Mouse (Mus musculus) erythroid progenitor cell, adult 5-6 weeks (primary cell): Measurements from ENCODE around the gene Fam84b. TPM values are rescaled to one million over a fixed set of nuclear protein-coding genes. Genes with fewer than 3 reads are reported as not detected.

Source experiments
- total RNA-seq, 2 experiments: library from RNA; stranded (forward) in 1 of 2; stranded (reverse) in 1 of 2; fragments of 150-400 nt in 1 of 2; fragments of 186-747, 209-891 nt in 1 of 2; gene quantifications; 2 replicates each; pipeline versions ENCODE4 v1.2.3 to v1.2.4; 2015 to 2017; ENCODE audit warnings: low replicate concordance in 2 of 2

The Fam84b gene
- total RNA-seq, 2 experiments from 2014 or later, result 0.61 TPM; not detected in 1

Other genes starting within 250 kb of the Fam84b start
- not detected in 2 replicates for gene A1bg, start 69.2 kb upstream of the Fam84b start, total RNA-seq (2015; ENCODE audit: low replicate concordance)
- gene A1bg, start 69.2 kb upstream of the Fam84b start, total RNA-seq (2017; ENCODE audit: low replicate concordance), result not detected in 2 replicates